Mouse (Mus musculus) limb, embryonic 15.5 days (tissue): ENCODE data around the gene Ephb3. TPM values are rescaled to one million over a fixed set of nuclear protein-coding genes. Genes with fewer than 3 reads are reported as not detected.
A peak's percentile ranks its signal among the peaks of the same experiment; 100 is the strongest.

Source experiments
- ATAC-seq: fragments of 200-750 bp; cut with Nextera tagmentation; 2 replicates; pipeline ENCODE4 v1.8.0; 2017; ENCODE audit warnings: low read depth, moderate TSS enrichment; ENCODE audit not compliant: insufficient number of reproducible peaks, low FRiP score, low TSS enrichment
- H3K27ac ChIP-seq: fragments of 300-500 bp; sonication (generic); 2 replicates; pipeline ENCODE4 v1.5.1; 2015; ENCODE audit warnings: moderate library complexity, mild to moderate bottlenecking, inconsistent platforms
- H3K27me3 ChIP-seq: fragments of 300-500 bp; sonication (generic); 2 replicates; pipeline ENCODE4 v1.6.1; 2015; ENCODE audit warnings: inconsistent platforms
- H3K36me3 ChIP-seq: fragments of 300-500 bp; sonication (generic); 2 replicates; pipeline ENCODE4 v1.6.1; 2015; ENCODE audit warnings: inconsistent platforms
- H3K4me1 ChIP-seq: fragments of 300-500 bp; sonication (generic); 2 replicates; pipeline ENCODE4 v1.6.1; 2015; ENCODE audit warnings: inconsistent platforms
- H3K4me2 ChIP-seq: fragments of 300-500 bp; sonication (generic); 2 replicates; pipeline ENCODE4 v1.6.1; 2015; ENCODE audit warnings: mild to moderate bottlenecking, inconsistent platforms
- H3K4me3 ChIP-seq: fragments of 300-500 bp; sonication (generic); 2 replicates; pipeline ENCODE4 v1.5.1; 2015; ENCODE audit warnings: mild to moderate bottlenecking, inconsistent platforms
- H3K9ac ChIP-seq: fragments of 300-500 bp; sonication (generic); 2 replicates; pipeline ENCODE4 v1.6.1; 2015; ENCODE audit warnings: inconsistent platforms
- H3K9me3 ChIP-seq: fragments of 300-500 bp; sonication (generic); 2 replicates; pipeline ENCODE4 v1.6.1; 2016; ENCODE audit warnings: inconsistent platforms
- WGBS: fragments of 180-500 bp; shearing (Covaris S2); methylation state at CpG from one replicate; pipeline ENCODE4 v1.1.7; 2015; 5-methylcytosine and 5-hydroxymethylcytosine counted together
- polyA plus RNA-seq: library from polyadenylated mRNA; unstranded; fragments of >200 nt; fragmentation: Nextera tagmentation; extraction: Ambion mirVana; gene quantifications from 2 replicates; pipeline ENCODE4 v1.2.1, GENCODE M21; 2015

Ephb3 gene
- polyA plus RNA-seq, 1 experiment from 2014 or later = 43.8 TPM

GRCm38 (mm10) chr16:21209290-21209689, 4.7 kb downstream of the Ephb3 start:
- peaks cover 68% of the 10 kb centered on the region for H3K4me1 ChIP-seq
- WGBS = 80% methylated on average over 3 of the region's 3 CpGs
- peaks cover 13% of the 10 kb centered on the region for H3K36me3 ChIP-seq
- H3K4me3 ChIP-seq = 0 out of 2 replicates have a peak overlapping the region, but pooled peaks have one; percentile 3
- no peaks in the 10 kb centered on the region for H3K27me3 ChIP-seq
- no peaks in the 10 kb centered on the region for H3K9me3 ChIP-seq
- peak overlapping the region; percentile 96 for H3K27ac ChIP-seq
- peak overlapping the region; percentile 74 for H3K4me2 ChIP-seq
- no peak overlapping the region for H3K9ac ChIP-seq
- ATAC-seq = no peak

- no peaks in the 10 kb centered on the region for H3K9me3 ChIP-seq
- H3K27ac ChIP-seq = peak overlapping the region; percentile 96
- H3K4me1 ChIP-seq = peaks cover 77% of the 10 kb centered on the region
- peaks cover 22% of the 10 kb centered on the region for H3K36me3 ChIP-seq
- H3K27me3 ChIP-seq = no peaks in the 10 kb centered on the region
- H3K4me3 ChIP-seq = peak overlapping the region; percentile 39
- H3K4me2 ChIP-seq = peak overlapping the region; percentile 61
- ATAC-seq = no peak
- no peak overlapping the region for H3K9ac ChIP-seq
- WGBS = 7% methylated on average over 5 of the region's 5 CpGs
These were observed 5.6 kb downstream of the Ephb3 start for GRCm38 (mm10) chr16:21210204-21210603.

GRCm38 (mm10) chr16:21210667-21211338, 6.2 kb downstream of the Ephb3 start:
- H3K36me3 ChIP-seq = peaks cover 28% of the 10 kb centered on the region
- 0 out of 2 replicates have a peak overlapping the region, but pooled peaks have one; percentile 2 for H3K9ac ChIP-seq
- ATAC-seq = peak; percentile 92
- H3K4me1 ChIP-seq = peaks cover 83% of the 10 kb centered on the region
- under 1% methylated on average over 24 of the region's 25 CpGs for WGBS
- H3K4me2 ChIP-seq = peak overlapping the region; percentile 61
- no peaks in the 10 kb centered on the region for H3K9me3 ChIP-seq
- no peaks in the 10 kb centered on the region for H3K27me3 ChIP-seq
- peak overlapping the region; percentile 96 for H3K27ac ChIP-seq
- peak overlapping the region; percentile 39 for H3K4me3 ChIP-seq

GRCm38 (mm10) chr16:21211501-21211900, 6.9 kb downstream of the Ephb3 start:
- Histone ChIP-seq H3K4me1 (peaks cover 85% of the 10 kb centered on the region), H3K9me3 (no peaks in the 10 kb centered on the region), H3K4me2 (peak overlapping the region; percentile 61), H3K4me3 (peak overlapping the region; percentile 39), H3K9ac (0 out of 2 replicates have a peak overlapping the region, but pooled peaks have one; percentile 2), H3K27ac (peak overlapping the region; percentile 96), H3K27me3 (no peaks in the 10 kb centered on the region), H3K36me3 (peaks cover 34% of the 10 kb centered on the region)
- no peak for ATAC-seq
- WGBS = 31% methylated on average over 4 of the region's 4 CpGs

- WGBS = 21% methylated on average over 1 of the region's 1 CpGs
These were observed 7.8 kb downstream of the Ephb3 start for GRCm38 (mm10) chr16:21212369-21212768.

GRCm38 (mm10) chr16:21213939-21214338, 9.4 kb downstream of the Ephb3 start:
- Histone ChIP-seq H3K4me1 (peaks cover 68% of the 10 kb centered on the region), H3K36me3 (peaks cover 56% of the 10 kb centered on the region), H3K27ac (no peak overlapping the region), H3K27me3 (no peaks in the 10 kb centered on the region), H3K9me3 (no peaks in the 10 kb centered on the region), H3K4me3 (no peak overlapping the region), H3K4me2 (no peak overlapping the region), H3K9ac (no peak overlapping the region)
- ATAC-seq = no peak
- WGBS = 94% methylated on average over 7 of the region's 7 CpGs

More at GRCm38 (mm10) chr16:21212369-21212768, 7.8 kb downstream of the Ephb3 start:
- no peak for ATAC-seq
- no peaks in the 10 kb centered on the region for H3K9me3 ChIP-seq
- peaks cover 84% of the 10 kb centered on the region for H3K4me1 ChIP-seq
- no peak overlapping the region for H3K4me3 ChIP-seq
- peak overlapping the region; percentile 33; the same call in 1 of the 2 replicates for H3K27ac ChIP-seq
- no peaks in the 10 kb centered on the region for H3K27me3 ChIP-seq
- peaks cover 43% of the 10 kb centered on the region for H3K36me3 ChIP-seq
- H3K9ac ChIP-seq = no peak overlapping the region
- H3K4me2 ChIP-seq = no peak overlapping the region

- no peak overlapping the region for H3K4me2 ChIP-seq
- H3K9me3 ChIP-seq = no peaks in the 10 kb centered on the region
- no peak for ATAC-seq
- peaks cover 65% of the 10 kb centered on the region for H3K36me3 ChIP-seq
- no peaks in the 10 kb centered on the region for H3K27me3 ChIP-seq
- H3K27ac ChIP-seq = peak overlapping the region; percentile 51; the same call in 1 of the 2 replicates
- 65% methylated on average over 17 of the region's 17 CpGs for WGBS
- no peak overlapping the region for H3K9ac ChIP-seq
- peaks cover 59% of the 10 kb centered on the region for H3K4me1 ChIP-seq
- no peak overlapping the region for H3K4me3 ChIP-seq
These were observed 10.2 kb downstream of the Ephb3 start for GRCm38 (mm10) chr16:21214803-21215202.

GRCm38 (mm10) chr16:21216047-21216446, 11.5 kb downstream of the Ephb3 start:
- ATAC-seq = no peak
- peaks cover 77% of the 10 kb centered on the region for H3K36me3 ChIP-seq
- H3K4me2 ChIP-seq = no peak overlapping the region
- no peak overlapping the region for H3K27ac ChIP-seq
- H3K9me3 ChIP-seq = no peaks in the 10 kb centered on the region
- H3K4me3 ChIP-seq = no peak overlapping the region
- H3K27me3 ChIP-seq = no peaks in the 10 kb centered on the region
- 25% methylated on average over 4 of the region's 4 CpGs for WGBS
- no peak overlapping the region for H3K9ac ChIP-seq
- H3K4me1 ChIP-seq = peaks cover 49% of the 10 kb centered on the region

- peaks cover 43% of the 10 kb centered on the region for H3K4me1 ChIP-seq
- H3K4me3 ChIP-seq = no peak overlapping the region
- peaks cover 89% of the 10 kb centered on the region for H3K36me3 ChIP-seq
- H3K4me2 ChIP-seq = no peak overlapping the region
- no peak overlapping the region for H3K9ac ChIP-seq
- H3K27me3 ChIP-seq = no peaks in the 10 kb centered on the region
- 83% methylated on average over 14 of the region's 14 CpGs for WGBS
- ATAC-seq = no peak
- no peak overlapping the region for H3K27ac ChIP-seq
- no peaks in the 10 kb centered on the region for H3K9me3 ChIP-seq
These were observed 12.7 kb downstream of the Ephb3 start for GRCm38 (mm10) chr16:21217233-21217632.

- Histone ChIP-seq H3K4me1 (peaks cover 51% of the 10 kb centered on the region), H3K27me3 (no peaks in the 10 kb centered on the region), H3K9ac (no peak overlapping the region), H3K36me3 (peaks cover 95% of the 10 kb centered on the region), H3K4me3 (no peak overlapping the region), H3K9me3 (no peaks in the 10 kb centered on the region), H3K27ac (no peak overlapping the region), H3K4me2 (no peak overlapping the region)
- WGBS = 75% methylated on average over 4 of the region's 4 CpGs
- no peak for ATAC-seq
These were observed 15.1 kb downstream of the Ephb3 start for GRCm38 (mm10) chr16:21219656-21220055.

GRCm38 (mm10) chr16:21223038-21223437, 18.5 kb downstream of the Ephb3 start:
- no peak overlapping the region for H3K4me3 ChIP-seq
- H3K4me2 ChIP-seq = no peak overlapping the region
- H3K9ac ChIP-seq = no peak overlapping the region
- peak overlapping the region; percentile 38; the same call in 1 of the 2 replicates for H3K27ac ChIP-seq
- 64% methylated on average over 3 of the region's 3 CpGs for WGBS
- no peaks in the 10 kb centered on the region for H3K27me3 ChIP-seq
- peaks cover 62% of the 10 kb centered on the region for H3K36me3 ChIP-seq
- H3K4me1 ChIP-seq = peaks cover 49% of the 10 kb centered on the region
- no peaks in the 10 kb centered on the region for H3K9me3 ChIP-seq
- no peak for ATAC-seq

- H3K27ac ChIP-seq = peak overlapping the region; percentile 59
- H3K9ac ChIP-seq = no peak overlapping the region
- no peaks in the 10 kb centered on the region for H3K9me3 ChIP-seq
- H3K27me3 ChIP-seq = no peaks in the 10 kb centered on the region
- H3K36me3 ChIP-seq = peaks cover 45% of the 10 kb centered on the region
- ATAC-seq = no peak
- 33% methylated on average over 4 of the region's 4 CpGs for WGBS
- H3K4me3 ChIP-seq = no peak overlapping the region
- H3K4me1 ChIP-seq = peaks cover 49% of the 10 kb centered on the region
- H3K4me2 ChIP-seq = no peak overlapping the region
These were observed 20.2 kb downstream of the Ephb3 start for GRCm38 (mm10) chr16:21224648-21225240.
